Mouse (Mus musculus) cerebellum, postnatal 10 days (tissue): Measurements from ENCODE around the gene Slc4a4.

Experiments
- DNase-seq, 2 experiments: peaks; one replicate each; pipeline ENCODE4 v3.0.0; 2021; ENCODE audit warnings: mixed read lengths in 2 of 2

Gene Slc4a4

GRCm38 (mm10) chr5:88886668-88887555, at the start of gene Slc4a4:
TSS of gene Slc4a4 (plus strand) at chr5:88886818.
- DNase-seq = peak; percentile 66 to 75

- DNase-seq = no peak
Observed at GRCm38 (mm10) chr5:88840080-88840798, 46.4 kb upstream of the Slc4a4 start.

GRCm38 (mm10) chr5:88857311-88857710, 29.3 kb upstream of the Slc4a4 start:
- peak in 1 of 2 experiments; percentile 39 for DNase-seq

DNA sequence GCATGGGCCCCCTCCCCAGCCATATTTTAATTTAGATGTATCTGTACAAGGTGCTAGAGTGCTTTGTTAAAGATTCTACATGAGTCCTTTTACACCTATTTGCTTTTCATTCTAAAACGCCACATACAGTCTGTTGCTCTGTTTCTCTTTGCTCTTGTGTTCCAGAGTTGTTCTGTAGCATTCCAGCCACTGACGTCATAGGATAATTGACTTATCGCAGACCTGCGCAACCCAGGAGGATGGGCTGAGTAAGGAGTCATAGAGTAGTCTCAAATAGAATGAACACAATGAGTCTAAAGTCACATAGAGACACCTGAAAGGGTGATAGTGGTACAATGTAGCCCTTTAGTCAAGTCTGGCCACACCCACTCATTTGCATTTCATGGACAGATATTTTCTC, 28.8 kb upstream of the Slc4a4 start:
- DNase-seq = no peak

- DNase-seq = peak; percentile 74 to 78
Observed at GRCm38 (mm10) chr5:88858226-88858625, 28.4 kb upstream of the Slc4a4 start.

- DNase-seq = peak; percentile 46 to 53
Observed at GRCm38 (mm10) chr5:88862163-88862562, 24.5 kb upstream of the Slc4a4 start.

GRCm38 (mm10) chr5:88862794-88863193, 23.8 kb upstream of the Slc4a4 start:
- DNase-seq = no peak

GRCm38 (mm10) chr5:88884101-88884500, 2.5 kb upstream of the Slc4a4 start:
- peak; percentile 71 for DNase-seq

GRCm38 (mm10) chr5:88885503-88885902, 1.1 kb upstream of the Slc4a4 start:
- no peak for DNase-seq

DNA sequence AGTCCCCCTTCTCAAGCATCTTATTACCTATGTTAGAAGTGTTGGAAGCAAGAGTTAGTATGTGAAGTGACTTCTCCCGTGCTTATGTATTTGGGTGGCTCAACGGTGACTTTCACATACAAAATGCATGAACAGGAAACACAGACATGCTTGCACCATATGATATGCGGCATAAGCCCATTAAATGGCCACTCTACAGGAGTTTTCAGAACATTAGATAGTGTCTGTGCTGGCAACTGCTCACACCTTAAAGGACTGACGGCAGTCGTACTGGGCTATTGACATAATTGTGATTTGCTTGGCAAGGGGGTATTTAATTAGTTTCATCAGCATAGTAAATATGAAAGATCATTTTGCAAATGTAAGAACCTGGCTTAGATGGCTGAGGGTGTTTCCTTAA, 674 bp upstream of the Slc4a4 start:
- no peak for DNase-seq

DNA sequence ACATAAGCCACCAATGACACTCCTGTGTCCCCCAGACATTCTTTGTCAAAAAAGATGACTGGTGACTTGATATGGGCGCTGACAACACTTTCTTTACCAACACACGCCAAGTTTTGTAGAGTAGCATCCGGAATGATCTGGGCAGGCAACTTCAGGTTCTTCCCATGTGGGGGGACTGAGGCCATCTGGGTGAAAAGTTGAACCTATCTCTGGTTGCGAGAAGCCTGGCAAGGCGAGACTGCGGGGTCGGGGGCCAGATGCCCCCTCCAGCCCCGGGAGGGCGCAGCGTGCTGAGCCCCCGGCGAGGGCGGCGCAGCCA, 310 bp upstream of the Slc4a4 start:
- no peak for DNase-seq

DNA sequence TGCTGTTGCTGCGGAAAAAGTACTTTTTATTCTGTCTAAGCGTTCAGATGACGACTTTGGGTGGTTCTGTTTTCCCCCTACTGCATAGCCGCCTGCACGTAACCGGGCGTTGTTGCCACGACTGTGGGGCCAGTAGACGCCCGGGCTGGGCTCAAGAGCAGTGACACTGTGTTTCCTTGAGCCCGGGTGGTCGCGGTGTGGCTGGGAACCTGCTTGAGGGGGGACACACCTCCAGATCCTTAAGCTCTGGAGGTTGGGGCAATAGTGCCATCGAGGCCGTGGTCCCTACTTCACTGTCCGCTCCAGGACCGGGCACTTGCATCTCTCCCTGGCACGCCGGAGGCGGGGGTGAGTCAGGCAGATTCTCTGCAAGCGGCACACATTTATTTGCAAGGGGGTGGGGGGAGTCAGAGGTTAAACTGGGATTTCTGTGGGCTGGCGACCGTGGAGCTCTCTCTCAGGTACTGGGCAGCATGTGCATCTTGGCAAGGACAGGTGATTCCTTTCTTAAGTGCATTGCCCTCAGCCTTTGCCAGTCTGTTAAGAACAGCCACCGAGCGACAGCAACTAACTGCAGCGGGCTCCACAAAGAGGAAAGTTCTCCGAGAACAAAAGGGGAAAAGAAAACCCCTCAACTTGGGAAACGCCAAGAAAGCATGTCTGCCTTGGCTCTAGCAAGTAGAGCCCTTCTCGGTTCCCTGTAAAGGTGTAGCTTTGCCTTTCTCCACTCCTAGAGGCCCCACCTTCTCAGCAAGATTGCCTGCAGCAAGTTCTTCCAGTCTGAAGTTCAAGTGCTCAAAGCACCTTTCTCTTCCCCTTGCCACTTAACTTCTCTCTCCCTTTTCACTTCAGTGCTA, 1.2 kb downstream of the Slc4a4 start:
- peak; percentile 55 to 58 for DNase-seq

DNA sequence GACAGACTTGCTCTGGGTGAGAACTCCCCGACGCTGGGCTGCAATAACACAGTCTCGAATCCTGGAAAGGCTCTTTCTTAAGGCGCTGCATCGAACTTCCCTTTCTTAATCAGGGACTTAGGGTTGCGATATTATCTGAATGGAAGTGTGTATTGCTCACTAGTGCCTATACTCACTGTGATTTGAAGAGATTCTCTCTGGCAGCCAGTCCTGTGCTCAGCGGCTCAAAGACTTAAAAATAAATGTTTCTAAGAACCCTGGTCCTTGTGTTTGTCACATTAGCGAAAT, 1.7 kb downstream of the Slc4a4 start:
- DNase-seq = no peak

DNA sequence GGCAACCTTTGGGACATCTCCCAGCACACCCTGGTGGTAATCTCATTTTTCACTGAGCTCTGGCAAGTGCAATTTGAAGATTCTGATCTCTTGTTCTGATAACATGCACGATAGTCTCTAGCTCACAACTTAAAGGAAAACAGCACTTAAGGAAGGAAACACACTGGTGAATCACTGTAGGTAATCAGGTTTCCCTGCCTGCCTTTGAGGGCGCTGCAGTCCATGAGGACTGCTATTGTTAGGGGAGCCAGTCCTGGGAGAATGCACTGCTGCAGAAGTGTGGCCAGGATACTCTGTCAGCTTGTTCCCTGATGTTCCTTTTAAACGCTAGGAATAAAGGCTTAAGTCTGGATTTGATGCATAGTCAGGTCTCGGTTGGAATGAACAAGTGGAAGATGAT, 2.7 kb downstream of the Slc4a4 start:
- peak; percentile 19 to 21 for DNase-seq

- peak; percentile 86 to 90 for DNase-seq
Observed at GRCm38 (mm10) chr5:88890146-88890545, 3.5 kb downstream of the Slc4a4 start.

DNA sequence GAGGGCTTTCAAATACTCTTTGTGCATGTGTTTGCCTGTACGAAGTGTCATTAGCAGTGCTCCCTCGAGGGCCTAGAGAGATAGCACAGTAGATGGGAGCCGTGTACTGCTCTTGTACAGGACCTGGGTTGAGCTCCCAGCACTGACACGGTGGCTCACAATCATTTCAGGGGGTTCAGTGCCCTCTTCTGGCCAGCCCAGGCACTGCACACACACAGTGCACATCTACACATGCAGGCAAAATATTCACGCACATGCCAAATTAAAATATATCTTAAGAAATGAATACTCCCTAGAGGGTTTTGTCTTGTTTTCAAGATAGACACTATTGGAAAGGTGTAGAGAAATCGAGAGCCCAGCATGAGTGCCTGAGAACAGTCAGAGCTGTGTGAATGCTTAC, 10.0 kb downstream of the Slc4a4 start:
- no peak for DNase-seq

DNA sequence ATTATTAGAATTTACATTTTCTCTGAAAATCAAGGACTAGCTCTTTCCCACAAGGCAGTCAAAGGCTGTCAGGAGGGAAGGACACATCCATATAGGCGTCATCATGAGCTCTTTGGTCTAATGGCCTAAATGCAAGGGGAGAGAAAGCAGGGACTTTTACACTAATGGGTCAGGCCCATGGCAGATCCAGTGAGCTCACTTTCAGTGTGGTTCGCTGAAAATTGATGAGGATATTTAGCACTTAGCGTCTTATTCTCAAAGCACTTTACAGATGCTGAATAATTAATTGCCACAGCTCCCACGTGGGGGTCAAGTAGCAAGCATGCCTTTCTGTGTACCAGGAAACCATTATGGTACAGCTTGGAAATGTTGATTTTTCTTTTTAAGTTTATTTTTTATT, 16.5 kb downstream of the Slc4a4 start:
- DNase-seq = no peak

DNA sequence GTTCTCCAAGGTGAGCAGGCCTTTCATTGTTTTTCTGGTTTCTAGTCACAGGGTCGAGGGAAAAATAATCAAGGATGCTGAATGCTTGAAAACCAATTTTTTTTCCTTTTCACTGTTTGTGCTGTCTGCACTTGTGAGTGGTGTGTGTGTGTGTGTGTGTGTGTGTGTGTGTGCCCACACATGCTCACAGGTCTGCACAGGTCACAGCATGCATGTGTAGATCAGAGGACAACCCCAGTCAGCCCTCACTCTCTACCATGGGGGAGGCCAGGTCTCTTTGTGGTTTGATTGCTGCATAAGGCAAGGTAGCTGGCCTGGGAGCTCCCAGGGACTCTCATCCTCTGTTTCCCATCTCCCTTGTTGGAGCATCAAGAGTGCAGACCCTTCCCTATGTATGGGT, 16.9 kb downstream of the Slc4a4 start:
- no peak for DNase-seq

GRCm38 (mm10) chr5:88904841-88905240, 18.2 kb downstream of the Slc4a4 start:
- no peak for DNase-seq

DNA sequence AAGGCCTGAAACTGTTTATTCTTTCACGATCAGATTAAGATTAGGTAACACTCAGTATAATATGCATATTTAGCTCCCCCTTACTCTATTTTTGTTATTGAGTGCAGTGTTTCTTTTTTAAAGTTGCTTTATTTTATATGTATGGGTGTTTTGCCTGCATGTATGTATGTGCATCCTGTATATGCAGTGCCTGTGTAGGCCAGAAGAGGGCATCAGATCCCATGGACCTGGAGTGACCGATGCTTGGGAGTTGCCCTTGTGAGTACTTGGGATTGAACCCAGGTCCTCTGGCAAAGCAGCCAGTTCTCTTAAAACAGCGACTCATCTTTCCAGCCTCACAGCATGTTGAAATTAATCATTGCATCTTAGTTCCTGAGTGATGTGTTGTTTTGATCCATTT, 21.0 kb downstream of the Slc4a4 start:
- no peak for DNase-seq

DNA sequence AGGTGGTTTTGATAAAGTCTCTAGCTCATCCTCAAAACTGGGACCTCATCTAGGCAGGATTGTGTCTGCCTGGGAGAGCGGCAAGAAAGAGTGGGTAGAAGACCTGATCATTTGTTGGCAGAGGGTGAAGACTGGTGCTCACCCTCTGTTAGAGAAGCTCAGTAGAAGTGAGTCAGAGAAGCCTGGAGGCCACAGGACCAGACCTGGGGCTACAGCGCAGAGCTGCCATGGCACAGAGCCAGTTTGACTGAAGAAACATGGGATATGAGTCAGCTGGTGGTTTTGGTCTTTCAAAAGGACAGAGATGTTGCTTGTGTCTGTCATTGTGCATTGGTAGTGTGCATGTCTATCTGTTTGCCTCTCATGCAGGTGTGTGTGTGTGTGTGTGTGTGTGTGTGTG, 26.0 kb downstream of the Slc4a4 start:
- peak; percentile 43 to 52 for DNase-seq

- DNase-seq = peak; percentile 49 to 62
Observed at GRCm38 (mm10) chr5:88915082-88915481, 28.5 kb downstream of the Slc4a4 start.

GRCm38 (mm10) chr5:88916501-88916971, 29.9 kb downstream of the Slc4a4 start:
- DNase-seq = no peak
